ENCODE assay signal across 10 mouse cellular contexts in genomic region chr13:44043494-44043885, GRCm38 (mm10).
DNase-seq lines count a peak whose midpoint lies in the region; ATAC-seq lines count a peak whose summit lies in the region.
"Had no signal": no experiment of that assay in that cellular context is flagged by ENCODE, and none has a peak within 500 bp of the region (broad histone marks: within the 10 kb centered on the region; RNA-seq: fewer than 3 reads in every experiment).

No protein-coding gene starts in this region.

- no peak for ATAC-seq in heart, embryonic 14.5 days (ENCODE audit: insufficient number of reproducible peaks, insufficient read depth, low FRiP score, low read depth)
- peak; percentile 73; the same call in 1 of the 2 replicates for ATAC-seq in hindbrain, embryonic 12.5 days (ENCODE audit: low FRiP score)
- peak; percentile 61; the same call in 1 of the 2 replicates for ATAC-seq in neural tube, embryonic 13.5 days (ENCODE audit: low read depth)
- ATAC-seq in kidney, embryonic 14.5 days (ENCODE audit: low FRiP score, low TSS enrichment): no peak
- ATAC-seq in intestine, embryonic 16.5 days: no peak

- H3K4me3 ChIP-seq in heart, embryonic 14.5 days (ENCODE audit: control insufficient read depth in 1 of 2, insufficient read depth in 1 of 2, low read depth in 1 of 2, low read length in 2 of 2): no peak overlapping the region
- no peak overlapping the region for H3K4me3 ChIP-seq in heart, embryonic 10.5 days
- no peak overlapping the region for H3K4me3 ChIP-seq in hindbrain, embryonic 12.5 days
- no peak overlapping the region for H3K4me3 ChIP-seq in neural tube, embryonic 13.5 days
- H3K4me3 ChIP-seq in kidney, embryonic 14.5 days (ENCODE audit: low read length): no peak overlapping the region
- no peak overlapping the region for H3K4me3 ChIP-seq in intestine, embryonic 16.5 days (ENCODE audit: low read length)
- H3K4me3 ChIP-seq: left cerebral cortex, adult 2 months had no signal

- peaks cover 10 to 27% of the 10 kb centered on the region in 2 experiments for H3K4me1 ChIP-seq in heart, embryonic 14.5 days (ENCODE audit: control insufficient read depth in 2 of 2, insufficient read depth in 2 of 2, low read length in 2 of 2)
- H3K4me1 ChIP-seq in heart, embryonic 10.5 days: peaks cover 33% of the 10 kb centered on the region
- peaks cover 16% of the 10 kb centered on the region for H3K4me1 ChIP-seq in hindbrain, embryonic 12.5 days
- peaks cover 22% of the 10 kb centered on the region for H3K4me1 ChIP-seq in neural tube, embryonic 13.5 days (replicated peaks)
- peaks cover 18% of the 10 kb centered on the region for H3K4me1 ChIP-seq in kidney, embryonic 14.5 days (ENCODE audit: control insufficient read depth, insufficient read depth, low read length)
- peaks cover 6% of the 10 kb centered on the region; the same call in 1 of the 2 replicates for H3K4me1 ChIP-seq in intestine, embryonic 16.5 days (ENCODE audit: control insufficient read depth, insufficient read depth, low read length)

- no peaks in the 10 kb centered on the region for H3K9me3 ChIP-seq in heart, embryonic 14.5 days (ENCODE audit: control insufficient read depth, low read length)
- no peaks in the 10 kb centered on the region for H3K9me3 ChIP-seq in heart, embryonic 10.5 days
- H3K9me3 ChIP-seq in hindbrain, embryonic 12.5 days (replicated peaks): no peaks in the 10 kb centered on the region
- H3K9me3 ChIP-seq in neural tube, embryonic 13.5 days: no peaks in the 10 kb centered on the region
- H3K9me3 ChIP-seq in kidney, embryonic 14.5 days (ENCODE audit: control insufficient read depth, low read length): no peaks in the 10 kb centered on the region
- no peaks in the 10 kb centered on the region for H3K9me3 ChIP-seq in intestine, embryonic 16.5 days (ENCODE audit: control insufficient read depth, low read length)

- no peaks in the 10 kb centered on the region for H3K27me3 ChIP-seq in heart, embryonic 14.5 days (ENCODE audit: control insufficient read depth, insufficient read depth, low read length)
- no peaks in the 10 kb centered on the region for H3K27me3 ChIP-seq in heart, embryonic 10.5 days (ENCODE audit: insufficient read depth, poor library complexity, severe bottlenecking)
- peaks cover 9% of the 10 kb centered on the region; the same call in 1 of the 2 replicates for H3K27me3 ChIP-seq in hindbrain, embryonic 12.5 days
- H3K27me3 ChIP-seq in neural tube, embryonic 13.5 days: no peaks in the 10 kb centered on the region
- no peaks in the 10 kb centered on the region for H3K27me3 ChIP-seq in kidney, embryonic 14.5 days (ENCODE audit: control insufficient read depth, insufficient read depth, low read length)
- H3K27me3 ChIP-seq in intestine, embryonic 16.5 days (replicated peaks; ENCODE audit: control insufficient read depth, insufficient read depth, low read length): no peaks in the 10 kb centered on the region

- no peak for DNase-seq in heart, embryonic 10.5 days (ENCODE audit: low spot score)
- peak; percentile 51 for DNase-seq in embryo, embryonic 10 days (ENCODE audit: low spot score)
- no peak for DNase-seq in thymus, postnatal 25 days
- DNase-seq: spleen, adult 18-20 months had no signal

- WGBS in heart, embryonic 14.5 days: 16% methylated on average over 5 of the region's 5 CpGs
- 39% methylated on average over 5 of the region's 5 CpGs for WGBS in heart, embryonic 10.5 days
- WGBS in hindbrain, embryonic 12.5 days: 10% methylated on average over 5 of the region's 5 CpGs
- 11% methylated on average over 5 of the region's 5 CpGs for WGBS in neural tube, embryonic 13.5 days
- 20% methylated on average over 5 of the region's 5 CpGs for WGBS in kidney, embryonic 14.5 days
- WGBS in intestine, embryonic 16.5 days: 22% methylated on average over 5 of the region's 5 CpGs

- H3K27ac ChIP-seq in heart, embryonic 14.5 days (replicated peaks in 1 of 2; ENCODE audit: control insufficient read depth in 1 of 2, insufficient read depth in 1 of 2, low read depth in 2 of 2, low read length in 2 of 2): peak overlapping the region; percentile 22 to 35; a peak in 1 of 4 replicates
- no peak overlapping the region for H3K27ac ChIP-seq in heart, embryonic 10.5 days
- H3K27ac ChIP-seq in hindbrain, embryonic 12.5 days: 0 out of 2 replicates have a peak overlapping the region, but pooled peaks have one; percentile 40
- H3K27ac ChIP-seq in neural tube, embryonic 13.5 days (replicated peaks): peak overlapping the region; percentile 50
- H3K27ac ChIP-seq in kidney, embryonic 14.5 days (ENCODE audit: low read depth, low read length): no peak overlapping the region
- H3K27ac ChIP-seq in intestine, embryonic 16.5 days (ENCODE audit: low read length): no peak overlapping the region
- H3K27ac ChIP-seq: left cerebral cortex, adult 2 months had no signal

- no peaks in the 10 kb centered on the region for H3K36me3 ChIP-seq in heart, embryonic 14.5 days (ENCODE audit: control insufficient read depth, insufficient read depth, low read length)
- H3K36me3 ChIP-seq in heart, embryonic 10.5 days: no peaks in the 10 kb centered on the region
- no peaks in the 10 kb centered on the region for H3K36me3 ChIP-seq in hindbrain, embryonic 12.5 days
- H3K36me3 ChIP-seq in neural tube, embryonic 13.5 days: no peaks in the 10 kb centered on the region
- no peaks in the 10 kb centered on the region for H3K36me3 ChIP-seq in kidney, embryonic 14.5 days (ENCODE audit: control insufficient read depth, insufficient read depth, low read length)
- no peaks in the 10 kb centered on the region for H3K36me3 ChIP-seq in intestine, embryonic 16.5 days (ENCODE audit: control insufficient read depth, insufficient read depth, low read length)

- no peak overlapping the region; the same call in 1 of the 2 replicates for H3K4me2 ChIP-seq in heart, embryonic 14.5 days (ENCODE audit: low read length)
- peak overlapping the region; percentile 18 for H3K4me2 ChIP-seq in hindbrain, embryonic 12.5 days (replicated peaks)
- H3K4me2 ChIP-seq in neural tube, embryonic 13.5 days: 0 out of 2 replicates have a peak overlapping the region, but pooled peaks have one; percentile 9
- no peak overlapping the region for H3K4me2 ChIP-seq in kidney, embryonic 14.5 days (replicated peaks; ENCODE audit: low read depth, low read length)
- H3K4me2 ChIP-seq in intestine, embryonic 16.5 days (ENCODE audit: low read depth, low read length): no peak overlapping the region

- 0 out of 2 replicates have a peak overlapping the region, but pooled peaks have one; percentile 11 for H3K9ac ChIP-seq in heart, embryonic 14.5 days (ENCODE audit: low read length)
- H3K9ac ChIP-seq in hindbrain, embryonic 12.5 days: no peak overlapping the region
- 0 out of 2 replicates have a peak overlapping the region, but pooled peaks have one; percentile 14 for H3K9ac ChIP-seq in neural tube, embryonic 13.5 days
- H3K9ac ChIP-seq in kidney, embryonic 14.5 days (ENCODE audit: low read depth, low read length): no peak overlapping the region
- H3K9ac ChIP-seq in intestine, embryonic 16.5 days (ENCODE audit: low read depth, low read length): no peak overlapping the region

Comparison
In these comparisons a context has a peak if more than half of its experiments do, and no peak if none do; other contexts are left out.
1. H3K27ac ChIP-seq: peak in heart, embryonic 14.5 days (2 of 2), hindbrain, embryonic 12.5 days (single experiment) and neural tube, embryonic 13.5 days (single experiment); none in heart, embryonic 10.5 days (single experiment), kidney, embryonic 14.5 days (single experiment) and intestine, embryonic 16.5 days (single experiment).
2. ATAC-seq: peak in hindbrain, embryonic 12.5 days (single experiment) and neural tube, embryonic 13.5 days (single experiment); none in heart, embryonic 14.5 days (single experiment), kidney, embryonic 14.5 days (single experiment) and intestine, embryonic 16.5 days (single experiment).
3. H3K4me2 ChIP-seq: peak in hindbrain, embryonic 12.5 days (single experiment) and neural tube, embryonic 13.5 days (single experiment); none in heart, embryonic 14.5 days (single experiment), kidney, embryonic 14.5 days (single experiment) and intestine, embryonic 16.5 days (single experiment).
4. H3K9ac ChIP-seq: peak in heart, embryonic 14.5 days (single experiment) and neural tube, embryonic 13.5 days (single experiment); none in hindbrain, embryonic 12.5 days (single experiment), kidney, embryonic 14.5 days (single experiment) and intestine, embryonic 16.5 days (single experiment).